Mouse (Mus musculus) heart, adult 9 months (tissue): ENCODE measurements around the gene Nup155.

Source experiments
- DNase-seq, 2 experiments: peaks; one replicate each; pipeline ENCODE4 v3.0.0; 2022; ENCODE audit warnings: low spot score in 2 of 2

Gene Nup155

DNA sequence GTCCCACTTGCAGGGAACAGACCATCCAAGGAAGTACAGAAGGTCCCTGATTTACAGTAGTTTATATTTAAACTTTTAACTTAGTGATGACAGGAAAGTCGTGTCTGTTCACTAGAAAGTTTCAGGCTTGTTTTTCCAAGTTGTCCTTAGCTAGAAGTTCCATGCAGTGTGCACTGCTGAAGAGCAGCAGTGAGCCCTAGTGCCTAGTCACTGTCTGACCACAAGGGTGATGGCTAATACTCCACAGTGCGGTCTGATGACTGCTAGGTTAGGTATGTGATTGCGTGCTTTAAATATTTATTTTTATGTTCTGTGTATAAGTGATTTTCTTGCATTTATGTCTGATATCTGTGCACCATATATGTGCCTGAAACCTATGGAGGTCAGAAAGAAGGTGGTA, 81.4 kb downstream of the Nup155 start:
- DNase-seq, result no peak

DNA sequence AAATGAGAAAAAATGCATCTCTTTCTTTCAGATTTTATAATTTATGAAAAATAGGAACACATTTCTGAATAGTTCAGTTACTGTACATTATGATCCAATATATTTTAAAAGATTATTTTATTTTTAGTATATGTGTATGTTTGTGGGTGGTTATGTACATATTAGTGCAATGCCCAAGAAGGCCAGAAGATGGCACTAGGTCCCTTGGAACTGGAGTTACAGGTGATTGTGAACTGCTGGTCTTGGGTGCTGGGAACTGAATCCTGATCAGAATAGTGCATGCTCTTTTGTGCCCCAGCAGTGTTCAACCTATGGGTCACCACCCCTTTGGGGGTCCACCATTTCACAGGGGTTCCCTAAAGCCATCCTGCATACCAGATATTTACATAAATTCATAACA, 91.2 kb downstream of the Nup155 start:
- DNase-seq, result no peak

DNA sequence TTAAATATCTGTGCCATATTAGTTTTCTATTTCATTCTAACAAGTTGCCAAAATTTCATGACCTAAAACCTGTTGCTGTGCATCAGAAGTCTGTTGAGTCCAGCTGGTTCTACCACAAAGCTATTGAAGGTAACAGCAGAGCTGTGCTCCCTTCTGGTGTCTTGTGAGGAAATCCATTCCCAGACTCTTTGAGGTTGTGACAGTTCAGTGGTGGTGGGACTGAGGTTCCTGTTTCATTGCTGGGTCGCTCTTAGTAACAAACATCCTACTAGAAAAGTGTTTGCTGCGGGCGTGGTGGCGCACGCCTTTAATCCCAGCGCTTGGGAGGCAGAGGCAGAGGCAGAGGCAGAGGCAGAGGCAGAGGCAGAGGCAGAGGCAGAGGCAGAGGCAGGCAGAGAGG, 99.3 kb downstream of the Nup155 start:
- no peak for DNase-seq
